Comparison of ENCODE assay signal across 29 mouse cellular contexts in genomic region chr3:103056016-103056595, GRCm38 (mm10). TPM values are rescaled to one million over a fixed set of nuclear protein-coding genes. Genes with fewer than 3 reads are reported as not detected.
DNase-seq lines count a peak whose midpoint lies in the region; ATAC-seq and TF ChIP-seq lines count a peak whose summit lies in the region.
"Had no signal": no experiment of that assay in that cellular context is flagged by ENCODE, and none has a peak within 500 bp of the region (broad histone marks: within the 10 kb centered on the region; RNA-seq: fewer than 3 reads in every experiment).

No protein-coding gene starts in this region.

- no peaks in the 10 kb centered on the region for H3K27me3 ChIP-seq in liver, adult 2 months (ENCODE audit: control insufficient read depth, insufficient read depth, low read length)
- H3K27me3 ChIP-seq in liver, postnatal 0 days (ENCODE audit: insufficient read depth, low read length), result no peaks in the 10 kb centered on the region
- H3K27me3 ChIP-seq in stomach, postnatal 0 days (ENCODE audit: control insufficient read depth, insufficient read depth, low read length), result no peaks in the 10 kb centered on the region
- H3K27me3 ChIP-seq: embryonic facial prominence, embryonic 13.5 days; forebrain, embryonic 13.5 days; heart, embryonic 13.5 days; hindbrain, embryonic 13.5 days; intestine, embryonic 15.5 days; Patski had no signal

- TF ChIP-seq POLR2A in liver, adult 2 months (IDR thresholded peaks at IDR 0.05; ENCODE audit: extremely low read depth, insufficient read depth, low read length), result no peak

- H3K4me2 ChIP-seq in liver, postnatal 0 days (ENCODE audit: low read depth, low read length), result no peak overlapping the region
- H3K4me2 ChIP-seq in stomach, postnatal 0 days (replicated peaks; ENCODE audit: low read depth), result no peak overlapping the region
- H3K4me2 ChIP-seq: embryonic facial prominence, embryonic 13.5 days; forebrain, embryonic 13.5 days; heart, embryonic 13.5 days; hindbrain, embryonic 13.5 days; intestine, embryonic 15.5 days had no signal

- no peak for TF ChIP-seq CTCF in liver, adult 2 months (IDR thresholded peaks at IDR 0.05; ENCODE audit: low read depth, low read length)
- no peak for TF ChIP-seq CTCF in liver, postnatal 0 days (IDR thresholded peaks at IDR 0.05; ENCODE audit: low read depth)
- no peak for TF ChIP-seq CTCF in stomach, postnatal 0 days (IDR thresholded peaks at IDR 0.05; ENCODE audit: low read depth)

- 87% methylated on average over 5 of the region's 5 CpGs for WGBS in liver, adult 2 months
- 86% methylated on average over 5 of the region's 5 CpGs for WGBS in liver, postnatal 0 days (ENCODE audit: insufficient replicate concordance)
- 80% methylated on average over 5 of the region's 5 CpGs for WGBS in stomach, postnatal 0 days

- no peak overlapping the region for H3K9ac ChIP-seq in liver, adult 2 months (ENCODE audit: low read depth, low read length)
- no peak overlapping the region for H3K9ac ChIP-seq in liver, postnatal 0 days (replicated peaks)
- H3K9ac ChIP-seq in stomach, postnatal 0 days (ENCODE audit: low read length), result no peak overlapping the region
- H3K9ac ChIP-seq: embryonic facial prominence, embryonic 13.5 days; forebrain, embryonic 13.5 days; heart, embryonic 13.5 days; hindbrain, embryonic 13.5 days; intestine, embryonic 15.5 days had no signal

- no peak overlapping the region for H3K27ac ChIP-seq in liver, adult 2 months (replicated peaks; ENCODE audit: insufficient read depth, low read depth, low read length)
- H3K27ac ChIP-seq in liver, postnatal 0 days (ENCODE audit: low read depth), result no peak overlapping the region
- no peak overlapping the region for H3K27ac ChIP-seq in stomach, postnatal 0 days (replicated peaks)
- H3K27ac ChIP-seq: embryonic facial prominence, embryonic 10.5 days; embryonic facial prominence, embryonic 13.5 days; forebrain, embryonic 10.5 days; forebrain, embryonic 13.5 days; heart, embryonic 13.5 days; hindbrain, embryonic 10.5 days; hindbrain, embryonic 13.5 days; intestine, embryonic 15.5 days had no signal

- peaks cover 52% of the 10 kb centered on the region for H3K36me3 ChIP-seq in liver, adult 2 months (ENCODE audit: control insufficient read depth, insufficient read depth, low read length)
- H3K36me3 ChIP-seq in liver, postnatal 0 days (replicated peaks; ENCODE audit: insufficient read depth, low read length), result peaks cover 59% of the 10 kb centered on the region
- peaks cover 15% of the 10 kb centered on the region; the same call in 1 of the 2 replicates for H3K36me3 ChIP-seq in stomach, postnatal 0 days (ENCODE audit: control insufficient read depth, insufficient read depth, low read length)

- TF ChIP-seq EP300 in liver, postnatal 0 days (IDR thresholded peaks at IDR 0.05; ENCODE audit: low read depth), result no peak
- peak; percentile 44 for TF ChIP-seq EP300 in stomach, postnatal 0 days (optimal IDR thresholded peaks at IDR 0.05)

- no peak overlapping the region for H3K4me3 ChIP-seq in liver, adult 2 months (ENCODE audit: insufficient read depth, low read depth, low read length)
- H3K4me3 ChIP-seq in liver, postnatal 0 days (ENCODE audit: low read depth, low read length), result no peak overlapping the region
- no peak overlapping the region for H3K4me3 ChIP-seq in stomach, postnatal 0 days (ENCODE audit: low read depth, low read length)
- H3K4me3 ChIP-seq: embryonic facial prominence, embryonic 10.5 days; embryonic facial prominence, embryonic 13.5 days; erythroblast, embryonic 14.5 days; forebrain, embryonic 10.5 days; forebrain, embryonic 13.5 days; heart, embryonic 13.5 days; hindbrain, embryonic 10.5 days; hindbrain, embryonic 13.5 days; intestine, embryonic 15.5 days had no signal

- intact Hi-C loops in heart, postnatal 10 days (cut with DNase I), result loop anchor here (5.0 kb wide), 1 partner anchor 34 kb away; the partner anchor contains the start of gene Csde1

- peak; percentile 80 for DNase-seq in heart, adult 11 months
- DNase-seq in heart, postnatal 10 days, result no peak
- DNase-seq in liver, adult 2 months (ENCODE audit: extremely low read depth, low read depth, low spot score), result peak; percentile 10
- no peak for DNase-seq in liver, postnatal 0 days
- DNase-seq in stomach, postnatal 0 days (ENCODE audit: low spot score), result no peak
- no peak for DNase-seq in layer of hippocampus, adult 9-11 months
- DNase-seq: adrenal gland, adult 2 months; adrenal gland, postnatal 14 days; cerebellum, adult 11 months; cerebellum, adult 2 months; cerebellum, adult 9-11 months; cerebellum, postnatal 25 days; gastrocnemius, postnatal 10 days; gastrocnemius, postnatal 36 days; heart, adult 18-20 months had no signal

- no peaks in the 10 kb centered on the region for H3K9me3 ChIP-seq in liver, postnatal 0 days (ENCODE audit: low read length)
- no peaks in the 10 kb centered on the region for H3K9me3 ChIP-seq in stomach, postnatal 0 days (ENCODE audit: control insufficient read depth, low read length)
- H3K9me3 ChIP-seq: embryonic facial prominence, embryonic 10.5 days; embryonic facial prominence, embryonic 13.5 days; forebrain, embryonic 10.5 days; forebrain, embryonic 13.5 days; heart, embryonic 13.5 days; hindbrain, embryonic 10.5 days; hindbrain, embryonic 13.5 days; intestine, embryonic 15.5 days had no signal

- peaks cover 4% of the 10 kb centered on the region; the same call in 1 of the 2 replicates for H3K4me1 ChIP-seq in liver, adult 2 months (ENCODE audit: control insufficient read depth, insufficient read depth, low read length)
- 0 out of 2 replicates have a peak, but pooled peaks cover 3% of the 10 kb centered on the region for H3K4me1 ChIP-seq in liver, postnatal 0 days (ENCODE audit: insufficient read depth)
- H3K4me1 ChIP-seq in stomach, postnatal 0 days (replicated peaks; ENCODE audit: control insufficient read depth, insufficient read depth), result no peaks in the 10 kb centered on the region
- H3K4me1 ChIP-seq: intestine, embryonic 15.5 days had no signal

- ATAC-seq in liver, postnatal 0 days, result no peak
- ATAC-seq in stomach, postnatal 0 days (ENCODE audit: low FRiP score, low TSS enrichment), result no peak
- ATAC-seq: forebrain, embryonic 13.5 days; forebrain, embryonic 16.5 days; hindbrain, embryonic 16.5 days; intestine, embryonic 15.5 days; Patski had no signal

- H3K79me2 ChIP-seq in liver, adult 2 months (ENCODE audit: control insufficient read depth, insufficient read depth, low read length), result no peaks in the 10 kb centered on the region; the same call in 1 of the 2 replicates

RNA-seq across cellular contexts. Expression of gene Nras, which starts 2.0 kb away (rescaled TPM):
- 100 to 1,000 TPM; 103 to 105 TPM for total RNA-seq in heart, postnatal 10 days (2021)
- 12.1 and 12.6 TPM in 2 replicates for total RNA-seq in liver, adult 2 months (2014; rRNA removed)
- 6.9 and 7.1 TPM in 2 replicates for polyA plus RNA-seq in liver, adult 2 months (2012; rRNA removed)
- polyA plus RNA-seq in liver, postnatal 0 days (2015; fragmentation: Nextera tagmentation; extraction: Ambion mirVana), result 16.2 and 19.4 TPM in 2 replicates
- 47.6 and 47.9 TPM in 2 replicates for polyA plus RNA-seq in stomach, postnatal 0 days (2015; fragmentation: Nextera tagmentation; extraction: Ambion mirVana)

RNA-seq across cellular contexts. Expression of gene Ampd1, which starts 17.7 kb away (rescaled TPM):
- not detected for total RNA-seq in heart, postnatal 10 days (2021)
- 0.46 TPM in 1 of 2 replicates, not detected in the other for total RNA-seq in liver, adult 2 months (2014; rRNA removed)
- not detected in 2 replicates for polyA plus RNA-seq in liver, adult 2 months (2012; rRNA removed)
- polyA plus RNA-seq in liver, postnatal 0 days (2015; fragmentation: Nextera tagmentation; extraction: Ambion mirVana), result 0.37 TPM in 1 of 2 replicates, not detected in the other
- 0.19 and 0.28 TPM in 2 replicates for polyA plus RNA-seq in stomach, postnatal 0 days (2015; fragmentation: Nextera tagmentation; extraction: Ambion mirVana)
- total RNA-seq: adrenal gland, adult 2 months; adrenal gland, postnatal 14 days; common myeloid progenitor, adult 5-6 weeks; heart, adult 18-20 months; heart, postnatal 25 days had no signal
- polyA plus RNA-seq: adrenal gland, adult 2 months; cerebellum, adult 2 months; embryonic facial prominence, embryonic 10.5 days; erythroblast, embryonic 14.5 days; forebrain, embryonic 10.5 days; forebrain, embryonic 13.5 days; forebrain, embryonic 16.5 days; hindbrain, embryonic 13.5 days; hindbrain, embryonic 16.5 days had no signal

RNA-seq across cellular contexts. Expression of gene Csde1, which starts 35.9 kb away (rescaled TPM):
- total RNA-seq in heart, postnatal 10 days (2021), result 100 to 1,000 TPM; 395 to 417 TPM
- total RNA-seq in liver, adult 2 months (2014; rRNA removed), result 210 and 237 TPM in 2 replicates
- 16.7 and 17.9 TPM in 2 replicates for polyA plus RNA-seq in liver, adult 2 months (2012; rRNA removed)
- polyA plus RNA-seq in liver, postnatal 0 days (2015; fragmentation: Nextera tagmentation; extraction: Ambion mirVana), result 75.0 and 85.1 TPM in 2 replicates
- polyA plus RNA-seq in stomach, postnatal 0 days (2015; fragmentation: Nextera tagmentation; extraction: Ambion mirVana), result 142 and 148 TPM in 2 replicates

RNA-seq across cellular contexts. Expression of gene Dennd2c, which starts 46.3 kb away (rescaled TPM):
- 1 to 10 TPM; 3.7 to 4.0 TPM for total RNA-seq in heart, postnatal 10 days (2021)
- 0.47 and 0.55 TPM in 2 replicates for total RNA-seq in liver, adult 2 months (2014; rRNA removed)
- 0.07 and 0.09 TPM in 2 replicates for polyA plus RNA-seq in liver, adult 2 months (2012; rRNA removed)
- 2.7 and 2.8 TPM in 2 replicates for polyA plus RNA-seq in liver, postnatal 0 days (2015; fragmentation: Nextera tagmentation; extraction: Ambion mirVana)
- 5.6 and 6.8 TPM in 2 replicates for polyA plus RNA-seq in stomach, postnatal 0 days (2015; fragmentation: Nextera tagmentation; extraction: Ambion mirVana)

Comparison
In these comparisons a context has a peak if more than half of its experiments do, and no peak if none do; other contexts are left out.
1. DNase-seq: peak in heart, adult 11 months (single experiment) and liver, adult 2 months (single experiment); none in heart, postnatal 10 days (0 of 2), liver, postnatal 0 days (single experiment), stomach, postnatal 0 days (single experiment) and layer of hippocampus, adult 9-11 months (single experiment).